In the genomic region with DNA sequence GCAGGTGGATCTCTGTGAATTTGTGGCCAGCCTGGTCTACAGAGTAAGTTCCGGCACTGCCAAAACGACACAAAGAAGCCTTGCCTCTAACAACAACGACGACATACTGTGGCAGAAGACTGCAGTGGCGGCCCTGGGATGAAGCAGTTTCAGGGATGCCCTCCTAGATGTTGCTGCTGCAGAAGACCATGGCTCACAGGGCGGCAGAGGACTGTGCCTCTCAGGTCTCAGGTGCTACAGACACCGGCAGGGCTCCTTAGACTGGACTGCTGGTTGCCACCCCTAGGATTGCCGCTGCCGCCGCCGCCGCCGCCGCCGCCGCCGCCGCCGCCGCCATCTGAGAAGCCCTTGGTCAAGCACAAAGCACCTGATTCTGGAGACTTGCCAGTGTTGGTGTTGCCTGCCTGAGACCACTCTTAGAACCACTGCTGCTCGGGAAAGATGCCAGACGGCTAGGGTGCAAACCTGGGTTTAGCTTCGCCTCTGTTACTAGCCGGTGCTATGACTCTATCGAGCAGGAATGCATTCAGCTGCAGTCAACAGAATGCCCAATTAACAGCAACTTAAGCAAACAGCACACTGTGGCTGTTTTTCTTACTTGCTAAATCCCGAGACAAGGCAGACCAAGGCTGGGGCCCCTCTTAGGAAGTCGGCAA, we compare ENCODE assay signal across 7 mouse cellular contexts. TPM values are rescaled to one million over a fixed set of nuclear protein-coding genes. Genes with fewer than 3 reads are reported as not detected.
A peak's percentile ranks its signal among the peaks of the same experiment; 100 is the strongest.
DNase-seq lines count a peak whose midpoint lies in the region; ATAC-seq and TF ChIP-seq lines count a peak whose summit lies in the region.

No protein-coding gene starts in this region.

- no peak for DNase-seq in testis, postnatal 14 days (ENCODE audit: low spot score)
- DNase-seq in urinary bladder, postnatal 4 days (ENCODE audit: low spot score in 2 of 2): no peak
- no peak for DNase-seq in left cerebral cortex, adult 18-20 months (ENCODE audit: low spot score in 2 of 2)

- 33% methylated on average over 27 of the region's 27 CpGs for WGBS in heart, embryonic 15.5 days
- WGBS in limb, embryonic 15.5 days: 37% methylated on average over 27 of the region's 27 CpGs
- WGBS in neural tube, embryonic 14.5 days: 41% methylated on average over 27 of the region's 27 CpGs

- H3K36me3 ChIP-seq in testis, adult 2 months (ENCODE audit: control insufficient read depth, insufficient read depth, low read length): no peaks in the 10 kb centered on the region
- no peaks in the 10 kb centered on the region for H3K36me3 ChIP-seq in heart, embryonic 15.5 days
- no peaks in the 10 kb centered on the region for H3K36me3 ChIP-seq in limb, embryonic 15.5 days
- H3K36me3 ChIP-seq in neural tube, embryonic 14.5 days (ENCODE audit: control insufficient read depth, insufficient read depth, low read length): no peaks in the 10 kb centered on the region

- H3K9me3 ChIP-seq in heart, embryonic 15.5 days (replicated peaks): no peaks in the 10 kb centered on the region
- H3K9me3 ChIP-seq in limb, embryonic 15.5 days: no peaks in the 10 kb centered on the region
- H3K9me3 ChIP-seq in neural tube, embryonic 14.5 days (ENCODE audit: control insufficient read depth, low read length): no peaks in the 10 kb centered on the region

- peak overlapping the region; percentile 43 for H3K9ac ChIP-seq in heart, embryonic 15.5 days
- H3K9ac ChIP-seq in limb, embryonic 15.5 days: 0 out of 2 replicates have a peak overlapping the region, but pooled peaks have one; percentile 14
- H3K9ac ChIP-seq in neural tube, embryonic 14.5 days (replicated peaks; ENCODE audit: low read depth, low read length): peak overlapping the region; percentile 42

- peak overlapping the region; percentile 67 for H3K4me2 ChIP-seq in heart, embryonic 15.5 days
- peak overlapping the region; percentile 50 for H3K4me2 ChIP-seq in limb, embryonic 15.5 days
- H3K4me2 ChIP-seq in neural tube, embryonic 14.5 days (ENCODE audit: low read depth, low read length): peak overlapping the region; percentile 47

- ATAC-seq in heart, embryonic 15.5 days (replicated peaks; ENCODE audit: insufficient number of reproducible peaks, insufficient read depth, low FRiP score, low read depth): peak; percentile 53
- ATAC-seq in limb, embryonic 15.5 days (ENCODE audit: insufficient number of reproducible peaks, low FRiP score, low TSS enrichment, low read depth): no peak
- peak; percentile 29; the same call in 1 of the 2 replicates for ATAC-seq in neural tube, embryonic 14.5 days (ENCODE audit: low read depth)

- no peak for TF ChIP-seq CTCF in testis, adult 2 months (IDR thresholded peaks at IDR 0.05; ENCODE audit: control insufficient read depth, insufficient read depth, insufficient replicate concordance, low read depth, low read length)

- H3K27ac ChIP-seq in testis, adult 2 months (ENCODE audit: control insufficient read depth, insufficient read depth, low read depth, low read length): no peak overlapping the region
- peak overlapping the region; percentile 70 for H3K27ac ChIP-seq in heart, embryonic 15.5 days
- H3K27ac ChIP-seq in limb, embryonic 15.5 days: no peak overlapping the region
- peak overlapping the region; percentile 57; the same call in 1 of the 2 replicates for H3K27ac ChIP-seq in neural tube, embryonic 14.5 days (ENCODE audit: low read depth, low read length)

- peak overlapping the region; percentile 43 for H3K4me3 ChIP-seq in testis, adult 2 months (ENCODE audit: control insufficient read depth, low read depth, low read length)
- H3K4me3 ChIP-seq in heart, embryonic 15.5 days: peak overlapping the region; percentile 44
- H3K4me3 ChIP-seq in limb, embryonic 15.5 days: peak overlapping the region; percentile 28
- H3K4me3 ChIP-seq in neural tube, embryonic 14.5 days (ENCODE audit: low read depth, low read length): peak overlapping the region; percentile 17

- peaks cover 9% of the 10 kb centered on the region for H3K4me1 ChIP-seq in testis, adult 2 months (ENCODE audit: control insufficient read depth, insufficient read depth, low read length)
- H3K4me1 ChIP-seq in heart, embryonic 15.5 days (replicated peaks): peaks cover 33% of the 10 kb centered on the region
- H3K4me1 ChIP-seq in limb, embryonic 15.5 days: peaks cover 16% of the 10 kb centered on the region; the same call in 1 of the 2 replicates
- H3K4me1 ChIP-seq in neural tube, embryonic 14.5 days (ENCODE audit: control insufficient read depth, insufficient read depth, low read length): peaks cover 3% of the 10 kb centered on the region; the same call in 1 of the 2 replicates

- TF ChIP-seq POLR2A in testis, adult 2 months (IDR thresholded peaks at IDR 0.05; ENCODE audit: control insufficient read depth, low read depth, low read length): no peak

- 0 out of 2 replicates have a peak, but pooled peaks cover 3% of the 10 kb centered on the region for H3K27me3 ChIP-seq in testis, adult 2 months (ENCODE audit: control insufficient read depth, insufficient read depth, low read length)
- no peaks in the 10 kb centered on the region for H3K27me3 ChIP-seq in heart, embryonic 15.5 days
- peaks cover 4% of the 10 kb centered on the region; the same call in 1 of the 2 replicates for H3K27me3 ChIP-seq in limb, embryonic 15.5 days
- no peaks in the 10 kb centered on the region for H3K27me3 ChIP-seq in neural tube, embryonic 14.5 days (ENCODE audit: control insufficient read depth, insufficient read depth, low read length)

RNA-seq across cellular contexts. Expression of a gene that starts 15.4 kb away (rescaled TPM):
- polyA plus RNA-seq in testis, adult 2 months (2012; rRNA removed): 1.6 and 1.9 TPM in 2 replicates
- 2.7 and 3.4 TPM in 2 replicates for polyA plus RNA-seq in heart, embryonic 15.5 days (2015; fragmentation: Nextera tagmentation; extraction: Ambion mirVana)
- 5.7 and 6.8 TPM in 2 replicates for polyA plus RNA-seq in limb, embryonic 15.5 days (2015; fragmentation: Nextera tagmentation; extraction: Ambion mirVana)
- 48.5 and 62.6 TPM in 2 replicates for polyA plus RNA-seq in neural tube, embryonic 14.5 days (2014; fragmentation: Nextera tagmentation; extraction: Ambion mirVana)
- total RNA-seq in left cerebral cortex, adult 18-20 months (2021): 10 to 100 TPM; 48.6 to 54.5 TPM

RNA-seq across cellular contexts. Expression of a gene that starts 20.6 kb away (rescaled TPM):
- polyA plus RNA-seq in testis, adult 2 months (2012; rRNA removed): 22.4 and 27.3 TPM in 2 replicates
- polyA plus RNA-seq in heart, embryonic 15.5 days (2015; fragmentation: Nextera tagmentation; extraction: Ambion mirVana): 62.1 and 71.6 TPM in 2 replicates
- 62.7 and 65.6 TPM in 2 replicates for polyA plus RNA-seq in limb, embryonic 15.5 days (2015; fragmentation: Nextera tagmentation; extraction: Ambion mirVana)
- 63.3 and 63.7 TPM in 2 replicates for polyA plus RNA-seq in neural tube, embryonic 14.5 days (2014; fragmentation: Nextera tagmentation; extraction: Ambion mirVana)
- total RNA-seq in left cerebral cortex, adult 18-20 months (2021): 10 to 100 TPM; 44.5 to 53.3 TPM

RNA-seq across cellular contexts. Expression of a gene that starts 20.6 kb away (rescaled TPM):
- polyA plus RNA-seq in testis, adult 2 months (2012; rRNA removed): 51.5 and 53.8 TPM in 2 replicates
- polyA plus RNA-seq in heart, embryonic 15.5 days (2015; fragmentation: Nextera tagmentation; extraction: Ambion mirVana): 15.3 and 18.2 TPM in 2 replicates
- polyA plus RNA-seq in limb, embryonic 15.5 days (2015; fragmentation: Nextera tagmentation; extraction: Ambion mirVana): 20.6 and 28.0 TPM in 2 replicates
- 10.6 and 17.6 TPM in 2 replicates for polyA plus RNA-seq in neural tube, embryonic 14.5 days (2014; fragmentation: Nextera tagmentation; extraction: Ambion mirVana)
- 10 to 100 TPM; 53.9 to 57.8 TPM for total RNA-seq in left cerebral cortex, adult 18-20 months (2021)

RNA-seq across cellular contexts. Expression of a gene that starts 30.0 kb away (rescaled TPM):
- polyA plus RNA-seq in testis, adult 2 months (2012; rRNA removed): 0.40 and 0.44 TPM in 2 replicates
- 0.50 and 0.85 TPM in 2 replicates for polyA plus RNA-seq in heart, embryonic 15.5 days (2015; fragmentation: Nextera tagmentation; extraction: Ambion mirVana)
- 1.2 and 1.4 TPM in 2 replicates for polyA plus RNA-seq in limb, embryonic 15.5 days (2015; fragmentation: Nextera tagmentation; extraction: Ambion mirVana)
- polyA plus RNA-seq in neural tube, embryonic 14.5 days (2014; fragmentation: Nextera tagmentation; extraction: Ambion mirVana): 7.5 and 8.3 TPM in 2 replicates
- total RNA-seq in left cerebral cortex, adult 18-20 months (2021): 100 to 1,000 TPM; 158 to 160 TPM

RNA-seq across cellular contexts. Expression of a gene that starts 30.9 kb away (rescaled TPM):
- 2.6 and 4.1 TPM in 2 replicates for polyA plus RNA-seq in testis, adult 2 months (2012; rRNA removed)
- 10.5 and 13.6 TPM in 2 replicates for polyA plus RNA-seq in heart, embryonic 15.5 days (2015; fragmentation: Nextera tagmentation; extraction: Ambion mirVana)
- 21.7 and 22.1 TPM in 2 replicates for polyA plus RNA-seq in limb, embryonic 15.5 days (2015; fragmentation: Nextera tagmentation; extraction: Ambion mirVana)
- 7.2 and 10.5 TPM in 2 replicates for polyA plus RNA-seq in neural tube, embryonic 14.5 days (2014; fragmentation: Nextera tagmentation; extraction: Ambion mirVana)
- total RNA-seq in left cerebral cortex, adult 18-20 months (2021): 10 to 100 TPM; 14.2 to 16.7 TPM

Comparison
In these comparisons a context has a peak if more than half of its experiments do, and no peak if none do; other contexts are left out.
1. H3K27ac ChIP-seq: peak in heart, embryonic 15.5 days (single experiment) and neural tube, embryonic 14.5 days (single experiment); none in testis, adult 2 months (single experiment) and limb, embryonic 15.5 days (single experiment).
2. Peak in every context shown above with its lines, with median percentiles within 50 percentile points of each other: H3K4me3 ChIP-seq, H3K4me2 ChIP-seq and H3K9ac ChIP-seq.